Mouse (Mus musculus) layer of hippocampus, postnatal 25 days (tissue): ENCODE results near the gene Dscam. TPM values are rescaled to one million over a fixed set of nuclear protein-coding genes. Genes with fewer than 3 reads are reported as not detected.
"Not testable (repeated sequence)": the region's sequence is repeated elsewhere in the genome, so short reads cannot be mapped to it uniquely, and the experiment has no call there.

Source experiments
- DNase-seq, 2 experiments: peaks; one replicate each; pipeline ENCODE4 v3.0.0; 2022; ENCODE audit warnings: mixed read lengths in 2 of 2, low spot score in 1 of 2; ENCODE audit errors: extremely low spot score in 1 of 2
- total RNA-seq, 2 experiments: library from RNA; stranded (reverse); gene quantifications; 2 replicates each; pipeline ENCODE4 v1.2.3; 2021

The Dscam gene
- total RNA-seq, 2 experiments from 2014 or later: 40.2 to 46.1 TPM

GRCm38 (mm10) chr16:96901234-96902014 is 269.1 kb downstream of the Dscam start:
- no peak for DNase-seq

- no peak for DNase-seq
Measured at GRCm38 (mm10) chr16:96899329-96899728, 271.2 kb downstream of the Dscam start.

- peak in 1 of 2 experiments; percentile 43 for DNase-seq
Measured at GRCm38 (mm10) chr16:96896510-96897133, 273.9 kb downstream of the Dscam start.

DNA sequence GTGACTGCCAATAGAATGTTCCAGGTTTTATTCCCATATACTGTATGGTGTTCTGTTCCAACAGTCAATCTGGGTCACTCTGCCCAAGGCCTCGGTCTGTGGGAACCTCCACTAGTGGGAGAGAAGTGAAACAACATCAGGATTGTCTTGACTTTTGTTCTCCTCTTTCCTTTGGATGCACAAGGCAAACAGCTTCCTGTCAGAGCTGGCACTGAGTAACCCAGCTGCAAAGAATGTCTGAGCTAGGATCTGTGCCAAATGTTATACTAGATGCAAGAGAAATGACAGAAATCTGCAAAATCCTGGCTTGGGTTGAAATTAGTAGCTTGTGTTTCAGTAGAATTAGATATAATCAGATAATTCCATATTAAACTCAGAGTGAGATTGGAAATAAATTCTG is 282.5 kb downstream of the Dscam start:
- DNase-seq: no peak

GRCm38 (mm10) chr16:96885817-96886216 is 284.7 kb downstream of the Dscam start:
- peak; percentile 32 to 41 for DNase-seq

GRCm38 (mm10) chr16:96884590-96884989 is 286.0 kb downstream of the Dscam start:
- DNase-seq: not testable (repeated sequence)

DNA sequence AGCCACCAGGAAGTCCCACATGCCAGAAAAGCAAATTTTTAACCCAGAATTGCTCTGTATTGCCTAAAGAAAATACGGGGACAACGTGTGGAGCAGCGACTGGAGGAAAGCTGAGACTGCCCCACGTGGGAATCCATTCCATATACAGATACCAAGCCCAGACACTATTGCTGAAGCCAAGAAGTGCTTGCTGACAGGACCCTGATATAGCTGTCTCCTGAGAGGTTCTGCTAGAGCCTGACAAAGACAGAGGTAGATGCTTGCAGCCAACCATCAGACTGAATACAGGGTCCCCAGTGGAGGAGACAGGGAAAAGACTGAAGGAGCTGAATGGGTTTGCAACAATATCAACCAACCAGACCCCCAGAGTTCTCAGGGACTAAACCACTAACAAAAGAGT is 293.3 kb downstream of the Dscam start:
- DNase-seq: no peak

GRCm38 (mm10) chr16:96872799-96873198 is 297.8 kb downstream of the Dscam start:
- no peak for DNase-seq

DNA sequence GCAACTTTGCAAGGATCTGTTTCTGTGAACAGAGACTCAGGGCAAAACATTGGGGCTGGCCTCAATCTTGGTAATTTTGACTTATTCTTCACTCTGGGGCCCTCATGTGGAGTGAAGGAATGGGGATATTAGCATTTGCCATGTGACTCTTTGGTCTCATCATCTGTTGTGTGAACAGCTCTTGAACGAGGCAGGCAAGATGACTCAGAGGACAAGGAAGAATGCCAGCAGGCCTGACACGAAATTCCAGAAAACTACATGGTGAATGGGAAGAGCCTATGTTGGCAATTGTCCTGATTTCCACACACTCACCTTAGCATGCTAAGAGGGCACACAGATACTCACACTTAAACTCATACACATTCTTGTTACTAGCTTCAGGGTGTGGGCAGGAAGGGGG is 313.0 kb downstream of the Dscam start:
- DNase-seq: no peak

- no peak for DNase-seq
Measured at GRCm38 (mm10) chr16:96855060-96855459, 315.5 kb downstream of the Dscam start.

DNA sequence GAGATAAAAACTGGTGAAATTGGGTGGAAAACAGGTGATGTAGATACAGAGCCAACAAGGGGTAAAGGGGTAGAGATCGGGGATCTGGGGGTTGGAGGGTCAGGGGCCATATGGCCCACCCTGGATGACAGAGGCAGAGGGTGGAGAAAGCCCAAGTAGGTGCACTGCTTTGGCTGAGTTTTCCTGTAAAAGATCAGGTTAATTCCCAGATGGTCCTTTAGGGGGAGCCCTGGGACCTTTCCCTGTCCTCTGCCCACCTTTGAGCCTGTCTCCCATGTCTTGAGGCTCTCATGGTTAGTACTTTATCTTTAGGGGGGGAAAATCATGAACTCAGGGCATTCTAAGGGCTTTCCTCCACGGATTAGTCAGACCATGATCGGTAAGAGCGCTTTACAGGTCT is 318.2 kb downstream of the Dscam start:
- DNase-seq: peak in 1 of 2 experiments; percentile 49

- DNase-seq: no peak
Measured at GRCm38 (mm10) chr16:96848916-96849315, 321.6 kb downstream of the Dscam start.

- DNase-seq: no peak
Measured at GRCm38 (mm10) chr16:96846585-96846984, 324.0 kb downstream of the Dscam start.

GRCm38 (mm10) chr16:96846113-96846512 is 324.4 kb downstream of the Dscam start:
- no peak for DNase-seq

- DNase-seq: no peak
Measured at GRCm38 (mm10) chr16:96845475-96846098, 325.0 kb downstream of the Dscam start.

DNA sequence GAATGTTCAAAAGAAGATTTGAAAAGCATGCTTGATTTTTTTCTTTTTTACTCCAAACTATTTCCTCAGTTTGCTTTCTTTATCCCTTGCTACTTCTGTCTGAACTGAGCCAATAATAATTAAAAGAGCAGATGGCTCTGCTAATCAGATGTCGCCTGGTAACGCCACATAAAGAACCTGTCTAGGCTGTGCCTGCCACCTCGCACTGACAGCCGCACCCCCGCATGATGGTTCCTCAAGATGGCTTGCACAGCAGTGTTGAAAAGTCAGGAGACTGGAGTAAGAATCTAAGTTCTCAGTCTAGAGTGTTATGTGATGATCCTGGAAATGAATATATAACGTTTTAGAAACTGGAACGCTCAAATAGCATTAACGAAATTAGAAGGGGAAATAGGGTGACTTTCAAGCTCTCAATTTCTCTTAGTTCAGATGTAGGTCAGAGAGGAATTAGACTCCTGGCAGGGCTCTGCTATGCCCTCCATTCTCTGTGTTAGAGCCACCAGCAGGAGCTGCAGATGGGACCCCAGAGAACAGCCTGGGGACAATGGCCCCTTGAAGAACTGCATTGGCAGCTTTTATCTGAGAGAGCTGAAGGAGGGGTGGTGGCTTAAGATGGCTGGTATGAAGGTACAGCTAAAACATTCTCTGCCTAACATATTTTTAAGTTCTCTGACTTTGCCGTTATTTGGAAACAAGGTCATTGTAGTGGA is 326.7 kb downstream of the Dscam start:
- DNase-seq: no peak

GRCm38 (mm10) chr16:96842829-96843360 is 327.7 kb downstream of the Dscam start:
- DNase-seq: no peak

DNA sequence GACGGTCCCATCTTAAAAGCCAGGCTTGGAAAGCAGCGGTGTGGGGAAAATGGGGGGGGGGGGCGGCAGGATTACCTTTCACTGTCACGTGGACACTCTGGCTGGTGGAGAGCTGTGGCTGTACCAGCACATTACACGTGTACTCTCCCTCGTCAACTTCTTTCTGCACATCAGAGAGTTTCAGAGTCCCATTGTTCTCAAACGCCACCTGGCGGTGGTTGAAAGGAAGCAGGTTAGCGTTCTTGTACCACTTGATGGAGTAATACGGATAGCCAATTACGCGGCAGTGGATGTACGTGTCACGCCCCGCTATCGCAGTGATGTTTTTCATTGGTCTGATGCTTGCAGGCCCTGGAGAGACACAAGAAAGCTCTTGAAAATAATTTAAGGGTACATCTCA is 350.9 kb downstream of the Dscam start:
- DNase-seq: peak; percentile 39 to 74

GRCm38 (mm10) chr16:96806298-96806697 is 364.3 kb downstream of the Dscam start:
- no peak for DNase-seq

GRCm38 (mm10) chr16:96802636-96803035 is 367.9 kb downstream of the Dscam start:
- DNase-seq: no peak
